Comparison of ENCODE assay signal across 8 mouse cellular contexts in the genomic region with DNA sequence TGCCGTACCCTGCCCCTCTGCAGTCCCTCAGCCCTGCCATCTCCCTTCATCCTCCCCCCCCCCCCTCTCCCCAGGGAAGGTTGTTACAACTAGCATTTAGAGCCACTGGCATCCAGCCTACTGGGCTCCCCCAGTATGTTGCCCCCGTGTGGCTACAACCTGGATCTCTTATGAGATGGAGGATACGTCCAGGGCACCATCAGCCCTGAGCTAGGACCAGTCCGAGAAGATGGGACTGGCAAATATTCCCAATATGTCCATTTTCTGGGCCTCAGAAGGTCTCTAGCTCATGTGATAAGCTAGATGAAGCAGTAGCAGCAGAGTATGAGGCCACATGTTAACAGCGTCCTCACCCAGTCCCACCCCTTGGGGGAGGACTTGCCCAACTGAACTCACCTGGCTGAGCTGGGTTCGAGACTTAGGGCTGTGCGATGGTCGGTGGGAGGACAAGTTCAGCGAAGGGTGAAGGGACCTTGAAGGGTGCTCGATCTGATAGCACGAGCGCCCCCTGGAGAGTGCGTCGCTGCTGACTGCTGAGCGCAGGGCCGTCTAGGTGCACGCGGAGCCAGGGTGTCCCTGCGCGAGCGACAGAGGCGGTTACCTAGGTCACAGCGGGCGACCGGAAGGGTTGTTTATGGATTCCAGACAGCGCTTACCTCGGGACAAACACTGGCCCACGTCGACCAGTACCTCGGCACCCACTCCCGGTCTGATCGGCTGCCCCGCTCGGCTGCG. TPM values are rescaled to one million over a fixed set of nuclear protein-coding genes. Genes with fewer than 3 reads are reported as not detected.
DNase-seq lines count a peak whose midpoint lies in the region; ATAC-seq and TF ChIP-seq lines count a peak whose summit lies in the region.

No protein-coding gene starts in this region.

- 3% methylated on average over 35 of the region's 35 CpGs for WGBS in forebrain, embryonic 13.5 days
- WGBS in heart, postnatal 0 days, result under 1% methylated on average over 35 of the region's 35 CpGs
- under 1% methylated on average over 35 of the region's 35 CpGs for WGBS in liver, embryonic 15.5 days (ENCODE audit: insufficient replicate concordance)
- 1% methylated on average over 35 of the region's 35 CpGs for WGBS in neural tube, embryonic 11.5 days
- WGBS in stomach, postnatal 0 days, result under 1% methylated on average over 35 of the region's 35 CpGs

- peak; percentile 75 for TF ChIP-seq CTCF in ES-Bruce4 (IDR thresholded peaks at IDR 0.05; ENCODE audit: low read depth, low read length)
- peak; percentile 51 for TF ChIP-seq CTCF in heart, postnatal 0 days (IDR thresholded peaks at IDR 0.05; ENCODE audit: low read depth)
- peak; percentile 74 for TF ChIP-seq CTCF in stomach, postnatal 0 days (IDR thresholded peaks at IDR 0.05; ENCODE audit: low read depth)

- H3K4me3 ChIP-seq in ES-Bruce4 (ENCODE audit: low read depth, low read length), result peak overlapping the region; percentile 73
- H3K4me3 ChIP-seq in forebrain, embryonic 13.5 days, result peak overlapping the region; percentile 70
- H3K4me3 ChIP-seq in heart, postnatal 0 days (ENCODE audit: low read depth, low read length), result peak overlapping the region; percentile 60
- peak overlapping the region; percentile 82 for H3K4me3 ChIP-seq in liver, embryonic 15.5 days (replicated peaks)
- peak overlapping the region; percentile 63 for H3K4me3 ChIP-seq in neural tube, embryonic 11.5 days (ENCODE audit: low read depth, low read length)
- peak overlapping the region; percentile 58 for H3K4me3 ChIP-seq in stomach, postnatal 0 days (ENCODE audit: low read depth, low read length)

- TF ChIP-seq EP300 in ES-Bruce4 (IDR thresholded peaks at IDR 0.05; ENCODE audit: insufficient read depth, low read depth, low read length), result no peak
- TF ChIP-seq EP300 in heart, postnatal 0 days (IDR thresholded peaks at IDR 0.05; ENCODE audit: low read depth), result no peak
- no peak for TF ChIP-seq EP300 in stomach, postnatal 0 days (optimal IDR thresholded peaks at IDR 0.05)

- H3K9ac ChIP-seq in ES-Bruce4 (ENCODE audit: low read depth, poor library complexity, severe bottlenecking), result peak overlapping the region; percentile 68
- H3K9ac ChIP-seq in forebrain, embryonic 13.5 days, result peak overlapping the region; percentile 87
- peak overlapping the region; percentile 57 for H3K9ac ChIP-seq in heart, postnatal 0 days (replicated peaks; ENCODE audit: low read depth, low read length)
- peak overlapping the region; percentile 78 for H3K9ac ChIP-seq in liver, embryonic 15.5 days
- H3K9ac ChIP-seq in neural tube, embryonic 11.5 days (ENCODE audit: low read length), result peak overlapping the region; percentile 84
- peak overlapping the region; percentile 66 for H3K9ac ChIP-seq in stomach, postnatal 0 days (ENCODE audit: low read length)

- peak; percentile 83 for ATAC-seq in forebrain, embryonic 13.5 days
- ATAC-seq in heart, postnatal 0 days (ENCODE audit: insufficient read depth, low read depth), result peak; percentile 81
- ATAC-seq in liver, embryonic 15.5 days (ENCODE audit: insufficient read depth), result peak; percentile 81
- peak; percentile 81 for ATAC-seq in neural tube, embryonic 11.5 days (ENCODE audit: insufficient read depth, low FRiP score, low TSS enrichment)
- peak; percentile 83 for ATAC-seq in stomach, postnatal 0 days (ENCODE audit: low FRiP score, low TSS enrichment)

- H3K4me1 ChIP-seq in ES-Bruce4 (ENCODE audit: control insufficient read depth, insufficient read depth, low read length), result peaks cover 3% of the 10 kb centered on the region
- peaks cover 16% of the 10 kb centered on the region for H3K4me1 ChIP-seq in forebrain, embryonic 13.5 days
- H3K4me1 ChIP-seq in heart, postnatal 0 days (ENCODE audit: control insufficient read depth, insufficient read depth), result peaks cover 8% of the 10 kb centered on the region; the same call in 1 of the 2 replicates
- H3K4me1 ChIP-seq in liver, embryonic 15.5 days (replicated peaks), result peaks cover 51% of the 10 kb centered on the region
- H3K4me1 ChIP-seq in neural tube, embryonic 11.5 days (ENCODE audit: control insufficient read depth, insufficient read depth, low read length), result 0 out of 2 replicates have a peak, but pooled peaks cover 6% of the 10 kb centered on the region
- peaks cover 2% of the 10 kb centered on the region; the same call in 1 of the 2 replicates for H3K4me1 ChIP-seq in stomach, postnatal 0 days (replicated peaks; ENCODE audit: control insufficient read depth, insufficient read depth)

- H3K27ac ChIP-seq in ES-Bruce4 (ENCODE audit: insufficient read depth, low read length), result peak overlapping the region; percentile 34
- peak overlapping the region; percentile 93 for H3K27ac ChIP-seq in forebrain, embryonic 13.5 days
- H3K27ac ChIP-seq in heart, postnatal 0 days (ENCODE audit: low read depth), result peak overlapping the region; percentile 87
- peak overlapping the region; percentile 89 for H3K27ac ChIP-seq in liver, embryonic 15.5 days (replicated peaks)
- H3K27ac ChIP-seq in neural tube, embryonic 11.5 days (ENCODE audit: low read depth, low read length), result peak overlapping the region; percentile 89
- peak overlapping the region; percentile 87 for H3K27ac ChIP-seq in stomach, postnatal 0 days (replicated peaks)

- DNase-seq in c-Kit-positive CD71-positive TER-119-positive erythroid progenitor cells, embryonic 14.5 days (ENCODE audit: low spot score), result peak; percentile 81
- peak; percentile 56 for DNase-seq in heart, postnatal 0 days (ENCODE audit: low spot score)
- peak; percentile 92 to 95 for DNase-seq in kidney, postnatal 4 days
- DNase-seq in neural tube, embryonic 11.5 days (ENCODE audit: low spot score), result peak; percentile 85
- DNase-seq in stomach, postnatal 0 days (ENCODE audit: low spot score), result peak; percentile 88

- no peaks in the 10 kb centered on the region for H3K9me3 ChIP-seq in ES-Bruce4 (replicated peaks; ENCODE audit: control insufficient read depth, insufficient read depth, low read length, poor library complexity, severe bottlenecking)
- no peaks in the 10 kb centered on the region for H3K9me3 ChIP-seq in forebrain, embryonic 13.5 days (replicated peaks)
- H3K9me3 ChIP-seq in heart, postnatal 0 days (replicated peaks; ENCODE audit: control insufficient read depth, low read length), result no peaks in the 10 kb centered on the region
- no peaks in the 10 kb centered on the region for H3K9me3 ChIP-seq in liver, embryonic 15.5 days (replicated peaks)
- no peaks in the 10 kb centered on the region for H3K9me3 ChIP-seq in neural tube, embryonic 11.5 days (ENCODE audit: control insufficient read depth, low read length)
- H3K9me3 ChIP-seq in stomach, postnatal 0 days (ENCODE audit: control insufficient read depth, low read length), result no peaks in the 10 kb centered on the region

- peak overlapping the region; percentile 71 for H3K4me2 ChIP-seq in forebrain, embryonic 13.5 days
- H3K4me2 ChIP-seq in heart, postnatal 0 days (ENCODE audit: low read depth, low read length), result peak overlapping the region; percentile 79
- peak overlapping the region; percentile 99 for H3K4me2 ChIP-seq in liver, embryonic 15.5 days
- H3K4me2 ChIP-seq in neural tube, embryonic 11.5 days (ENCODE audit: low read depth), result peak overlapping the region; percentile 71
- peak overlapping the region; percentile 90 for H3K4me2 ChIP-seq in stomach, postnatal 0 days (replicated peaks; ENCODE audit: low read depth)

- H3K36me3 ChIP-seq in ES-Bruce4 (ENCODE audit: control insufficient read depth, insufficient read depth, low read length, poor library complexity, severe bottlenecking), result peaks cover 39% of the 10 kb centered on the region
- peaks cover 46% of the 10 kb centered on the region for H3K36me3 ChIP-seq in forebrain, embryonic 13.5 days (ENCODE audit: poor library complexity, severe bottlenecking)
- H3K36me3 ChIP-seq in heart, postnatal 0 days (replicated peaks; ENCODE audit: control insufficient read depth, insufficient read depth, low read length), result peaks cover 40% of the 10 kb centered on the region
- H3K36me3 ChIP-seq in liver, embryonic 15.5 days (replicated peaks), result peaks cover 48% of the 10 kb centered on the region
- peaks cover 30% of the 10 kb centered on the region for H3K36me3 ChIP-seq in neural tube, embryonic 11.5 days (ENCODE audit: control insufficient read depth, insufficient read depth, low read length)
- H3K36me3 ChIP-seq in stomach, postnatal 0 days (ENCODE audit: control insufficient read depth, insufficient read depth, low read length), result peaks cover 26% of the 10 kb centered on the region

- no peaks in the 10 kb centered on the region for H3K27me3 ChIP-seq in ES-Bruce4 (ENCODE audit: control insufficient read depth, insufficient read depth, low read length, poor library complexity, severe bottlenecking)
- peaks cover 28% of the 10 kb centered on the region for H3K27me3 ChIP-seq in forebrain, embryonic 13.5 days
- peaks cover 20% of the 10 kb centered on the region for H3K27me3 ChIP-seq in heart, postnatal 0 days (ENCODE audit: control insufficient read depth, insufficient read depth, low read length)
- H3K27me3 ChIP-seq in liver, embryonic 15.5 days, result peaks cover 22% of the 10 kb centered on the region
- H3K27me3 ChIP-seq in neural tube, embryonic 11.5 days (ENCODE audit: control insufficient read depth, insufficient read depth, low read length), result peaks cover 21% of the 10 kb centered on the region
- H3K27me3 ChIP-seq in stomach, postnatal 0 days (ENCODE audit: control insufficient read depth, insufficient read depth, low read length), result peaks cover 4% of the 10 kb centered on the region

- TF ChIP-seq POLR2A in ES-Bruce4 (IDR thresholded peaks at IDR 0.05; ENCODE audit: insufficient read depth, low read length), result no peak

RNA-seq across cellular contexts. Expression of gene Sco2, which starts 0.5 kb away (rescaled TPM):
- polyA plus RNA-seq in ES-Bruce4 (2011; ENCODE audit: insufficient read depth, insufficient read length, low read depth, missing spikeins), result 11.0 and 12.0 TPM in 2 replicates
- polyA plus RNA-seq in forebrain, embryonic 13.5 days (2015; fragmentation: Nextera tagmentation; extraction: Ambion mirVana), result 4.0 and 7.4 TPM in 2 replicates
- total RNA-seq in heart, postnatal 0 days (2014; rRNA removed; ENCODE audit: low replicate concordance), result 29.0 and 30.6 TPM in 2 replicates
- polyA plus RNA-seq in heart, postnatal 0 days (2015; fragmentation: Nextera tagmentation; extraction: Ambion mirVana), result 8.1 and 9.4 TPM in 2 replicates
- polyA plus RNA-seq in liver, embryonic 15.5 days (2015; fragmentation: Nextera tagmentation; extraction: Ambion mirVana), result 2.4 and 4.3 TPM in 2 replicates
- polyA plus RNA-seq in neural tube, embryonic 11.5 days (2014; fragmentation: Nextera tagmentation; extraction: Ambion mirVana), result 6.0 and 8.8 TPM in 2 replicates
- 6.3 and 7.4 TPM in 2 replicates for polyA plus RNA-seq in stomach, postnatal 0 days (2015; fragmentation: Nextera tagmentation; extraction: Ambion mirVana)

RNA-seq across cellular contexts. Expression of gene Tymp, which starts 3.6 kb away (rescaled TPM):
- polyA plus RNA-seq in ES-Bruce4 (2011; ENCODE audit: insufficient read depth, insufficient read length, low read depth, missing spikeins), result not detected in 2 replicates
- polyA plus RNA-seq in forebrain, embryonic 13.5 days (2015; fragmentation: Nextera tagmentation; extraction: Ambion mirVana), result 1.8 and 1.9 TPM in 2 replicates
- 1.6 and 7.2 TPM in 2 replicates for total RNA-seq in heart, postnatal 0 days (2014; rRNA removed; ENCODE audit: low replicate concordance)
- polyA plus RNA-seq in heart, postnatal 0 days (2015; fragmentation: Nextera tagmentation; extraction: Ambion mirVana), result 1.3 and 1.4 TPM in 2 replicates
- 0.40 TPM in 2 replicates for polyA plus RNA-seq in liver, embryonic 15.5 days (2015; fragmentation: Nextera tagmentation; extraction: Ambion mirVana)
- 1.6 and 2.0 TPM in 2 replicates for polyA plus RNA-seq in neural tube, embryonic 11.5 days (2014; fragmentation: Nextera tagmentation; extraction: Ambion mirVana)
- polyA plus RNA-seq in stomach, postnatal 0 days (2015; fragmentation: Nextera tagmentation; extraction: Ambion mirVana), result 1.4 and 1.6 TPM in 2 replicates

RNA-seq across cellular contexts. Expression of gene Odf3b, which starts 5.9 kb away (rescaled TPM):
- 1.4 and 2.6 TPM in 2 replicates for polyA plus RNA-seq in ES-Bruce4 (2011; ENCODE audit: insufficient read depth, insufficient read length, low read depth, missing spikeins)
- 0.98 and 3.4 TPM in 2 replicates for polyA plus RNA-seq in forebrain, embryonic 13.5 days (2015; fragmentation: Nextera tagmentation; extraction: Ambion mirVana)
- total RNA-seq in heart, postnatal 0 days (2014; rRNA removed; ENCODE audit: low replicate concordance), result 0.46 TPM in 1 of 2 replicates, not detected in the other
- 0.67 and 1.7 TPM in 2 replicates for polyA plus RNA-seq in heart, postnatal 0 days (2015; fragmentation: Nextera tagmentation; extraction: Ambion mirVana)
- polyA plus RNA-seq in liver, embryonic 15.5 days (2015; fragmentation: Nextera tagmentation; extraction: Ambion mirVana), result 0.46 and 0.68 TPM in 2 replicates
- polyA plus RNA-seq in neural tube, embryonic 11.5 days (2014; fragmentation: Nextera tagmentation; extraction: Ambion mirVana), result 0.39 and 1.0 TPM in 2 replicates
- 0.56 and 0.80 TPM in 2 replicates for polyA plus RNA-seq in stomach, postnatal 0 days (2015; fragmentation: Nextera tagmentation; extraction: Ambion mirVana)

RNA-seq across cellular contexts. Expression of gene Klhdc7b, which starts 11.5 kb away (rescaled TPM):
- polyA plus RNA-seq in ES-Bruce4 (2011; ENCODE audit: insufficient read depth, insufficient read length, low read depth, missing spikeins), result not detected in 2 replicates
- not detected in 2 replicates for polyA plus RNA-seq in forebrain, embryonic 13.5 days (2015; fragmentation: Nextera tagmentation; extraction: Ambion mirVana)
- not detected in 2 replicates for total RNA-seq in heart, postnatal 0 days (2014; rRNA removed; ENCODE audit: low replicate concordance)
- not detected in 2 replicates for polyA plus RNA-seq in heart, postnatal 0 days (2015; fragmentation: Nextera tagmentation; extraction: Ambion mirVana)
- polyA plus RNA-seq in liver, embryonic 15.5 days (2015; fragmentation: Nextera tagmentation; extraction: Ambion mirVana), result not detected in 2 replicates
- not detected in 2 replicates for polyA plus RNA-seq in neural tube, embryonic 11.5 days (2014; fragmentation: Nextera tagmentation; extraction: Ambion mirVana)
- polyA plus RNA-seq in stomach, postnatal 0 days (2015; fragmentation: Nextera tagmentation; extraction: Ambion mirVana), result 0.02 TPM in 1 of 2 replicates, not detected in the other

RNA-seq across cellular contexts. Expression of gene Ncaph2, which starts 17.7 kb away (rescaled TPM):
- 164 and 173 TPM in 2 replicates for polyA plus RNA-seq in ES-Bruce4 (2011; ENCODE audit: insufficient read depth, insufficient read length, low read depth, missing spikeins)
- polyA plus RNA-seq in forebrain, embryonic 13.5 days (2015; fragmentation: Nextera tagmentation; extraction: Ambion mirVana), result 156 and 170 TPM in 2 replicates
- total RNA-seq in heart, postnatal 0 days (2014; rRNA removed; ENCODE audit: low replicate concordance), result 83.8 and 136 TPM in 2 replicates
- polyA plus RNA-seq in heart, postnatal 0 days (2015; fragmentation: Nextera tagmentation; extraction: Ambion mirVana), result 59.4 and 64.3 TPM in 2 replicates
- 110 and 115 TPM in 2 replicates for polyA plus RNA-seq in liver, embryonic 15.5 days (2015; fragmentation: Nextera tagmentation; extraction: Ambion mirVana)
- 154 and 158 TPM in 2 replicates for polyA plus RNA-seq in neural tube, embryonic 11.5 days (2014; fragmentation: Nextera tagmentation; extraction: Ambion mirVana)
- polyA plus RNA-seq in stomach, postnatal 0 days (2015; fragmentation: Nextera tagmentation; extraction: Ambion mirVana), result 69.4 and 72.8 TPM in 2 replicates

Comparison
In these comparisons a context has a peak if more than half of its experiments do, and no peak if none do; other contexts are left out.
1. Peak in every context shown above with its lines: DNase-seq, ATAC-seq, H3K4me3 ChIP-seq and H3K27ac ChIP-seq.
2. H3K27ac ChIP-seq: peak in every context shown above with its lines; median percentile 93 in forebrain, embryonic 13.5 days; 89 in liver, embryonic 15.5 days; 89 in neural tube, embryonic 11.5 days; 87 in heart, postnatal 0 days; 87 in stomach, postnatal 0 days; 34 in ES-Bruce4.